8 mouse cellular contexts compared by ENCODE assay signal in the genomic region with DNA sequence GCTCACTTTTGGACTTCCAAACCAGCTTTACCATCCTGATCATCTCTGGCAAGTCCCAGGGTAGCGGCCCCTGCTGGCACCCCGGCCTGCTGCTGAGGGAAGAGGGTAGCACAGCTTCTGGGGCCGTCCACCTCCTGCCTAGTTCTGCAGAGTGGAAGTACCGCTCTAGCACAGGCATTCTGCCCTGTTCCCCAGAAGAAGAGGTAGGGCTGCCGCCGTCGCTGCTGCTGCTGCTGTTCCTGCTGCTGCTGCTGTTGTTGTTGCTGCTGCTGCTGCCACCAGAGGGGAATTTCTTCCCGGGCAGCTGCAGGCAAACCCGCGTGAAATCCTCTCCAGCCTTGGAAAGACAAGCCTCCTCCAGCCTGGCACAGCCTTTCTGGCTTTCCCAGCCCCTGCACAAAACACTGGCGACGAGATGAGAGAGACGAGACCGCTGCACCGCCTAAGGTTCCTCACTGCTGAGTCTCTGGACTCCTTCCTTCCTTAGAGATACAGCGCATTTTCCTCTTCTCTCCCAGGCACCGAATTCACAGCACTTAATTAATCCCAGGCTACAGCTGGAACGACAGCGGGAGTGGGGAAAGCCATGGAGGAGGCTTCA.
DNase-seq lines count a peak whose midpoint lies in the region; ATAC-seq lines count a peak whose summit lies in the region.

No protein-coding gene starts in this region.

- peak overlapping the region; percentile 85 for H3K27ac ChIP-seq in limb, embryonic 10.5 days

- H3K4me1 ChIP-seq in limb, embryonic 10.5 days, result peaks cover 27% of the 10 kb centered on the region
- peaks cover 27% of the 10 kb centered on the region for H3K4me1 ChIP-seq in megakaryocyte, embryonic 14.5 days

- no peaks in the 10 kb centered on the region for H3K36me3 ChIP-seq in limb, embryonic 10.5 days
- H3K36me3 ChIP-seq in megakaryocyte, embryonic 14.5 days (replicated peaks; ENCODE audit: low read length), result no peaks in the 10 kb centered on the region

- 0 out of 2 replicates have a peak, but pooled peaks cover 4% of the 10 kb centered on the region for H3K27me3 ChIP-seq in limb, embryonic 10.5 days (ENCODE audit: low read depth, poor library complexity, severe bottlenecking)
- peaks cover 24% of the 10 kb centered on the region for H3K27me3 ChIP-seq in megakaryocyte, embryonic 14.5 days (replicated peaks)

- 2% methylated on average over 19 of the region's 19 CpGs for WGBS in limb, embryonic 10.5 days

- no peaks in the 10 kb centered on the region for H3K9me3 ChIP-seq in limb, embryonic 10.5 days (replicated peaks)
- H3K9me3 ChIP-seq in megakaryocyte, embryonic 14.5 days, result no peaks in the 10 kb centered on the region

- peak; percentile 53 for DNase-seq in Muller cell, postnatal 12 days (ENCODE audit: inconsistent ontology term)
- peak; percentile 72 for DNase-seq in embryo, embryonic 10 days (ENCODE audit: low spot score)
- peak; percentile 47 for DNase-seq in kidney, adult 11 months
- peak; percentile 75 for DNase-seq in limb, embryonic 10.5 days (ENCODE audit: low spot score)
- DNase-seq in right cerebral cortex, postnatal 10 days (ENCODE audit: low spot score in 2 of 2), result peak; percentile 52 to 55

- peak; percentile 65 for ATAC-seq in granulocyte monocyte progenitor cell, adult 5-6 weeks (replicated peaks; ENCODE audit: poor library complexity, severe bottlenecking)
- no peak for ATAC-seq in erythroblast, adult 5-6 weeks (replicated peaks; ENCODE audit: low FRiP score, poor library complexity, severe bottlenecking)

- peak overlapping the region; percentile 53 for H3K4me3 ChIP-seq in limb, embryonic 10.5 days
- H3K4me3 ChIP-seq in megakaryocyte, embryonic 14.5 days (replicated peaks), result peak overlapping the region; percentile 82
